Mouse (Mus musculus) bone marrow, adult 2 months (tissue): ENCODE results near the gene Cgnl1.

Experiments used
- CTCF ChIP-seq: fragments of 200-500 bp; IDR thresholded peaks from 2 replicates; pipeline ENCODE4 v1.5.1; 2011; ENCODE audit warnings: low read length, control low read depth; ENCODE audit not compliant: control insufficient read depth, insufficient read depth
- POLR2A ChIP-seq: fragments of 200-500 bp; IDR thresholded peaks from 2 replicates; pipeline ENCODE4 v1.6.1; 2011; ENCODE audit warnings: low read depth, mild to moderate bottlenecking, control low read depth, low read length, borderline replicate concordance; ENCODE audit not compliant: control insufficient read depth

DNA sequence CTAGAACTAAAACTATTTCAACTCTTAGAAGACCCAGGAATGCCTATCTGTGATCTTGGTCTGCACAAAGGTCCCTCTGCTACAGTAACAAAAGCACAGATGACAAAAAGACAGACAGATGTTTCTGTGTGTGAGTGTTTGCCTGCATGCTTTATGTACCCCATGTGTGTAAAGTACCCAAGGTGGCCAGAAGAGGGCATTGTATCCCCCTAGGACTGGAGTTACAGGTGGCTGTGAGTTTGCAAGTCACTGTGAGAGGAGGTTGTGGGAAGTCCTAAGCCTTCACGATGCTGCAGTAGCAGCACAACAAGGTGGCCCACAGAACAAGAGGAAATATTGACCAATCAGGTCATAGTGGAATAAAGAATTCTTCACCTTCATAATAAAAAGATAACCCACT is 114.2 kb downstream of the Cgnl1 start:
- TF ChIP-seq CTCF (no peak), POLR2A (no peak)
